Mouse (Mus musculus) G1E (cell line): Measurements from ENCODE around the gene Gm44596.

Source experiments
- CTCF ChIP-seq: IDR thresholded peaks from 2 replicates; pipeline ENCODE4 v1.5.1; 2012; ENCODE audit warnings: low read depth, low read length, inconsistent platforms, mixed read lengths
- GATA1 ChIP-seq: IDR thresholded peaks from 2 replicates; pipeline ENCODE4 v1.6.1; 2012; ENCODE audit warnings: borderline replicate concordance, low read length, inconsistent platforms, mixed read lengths

DNA sequence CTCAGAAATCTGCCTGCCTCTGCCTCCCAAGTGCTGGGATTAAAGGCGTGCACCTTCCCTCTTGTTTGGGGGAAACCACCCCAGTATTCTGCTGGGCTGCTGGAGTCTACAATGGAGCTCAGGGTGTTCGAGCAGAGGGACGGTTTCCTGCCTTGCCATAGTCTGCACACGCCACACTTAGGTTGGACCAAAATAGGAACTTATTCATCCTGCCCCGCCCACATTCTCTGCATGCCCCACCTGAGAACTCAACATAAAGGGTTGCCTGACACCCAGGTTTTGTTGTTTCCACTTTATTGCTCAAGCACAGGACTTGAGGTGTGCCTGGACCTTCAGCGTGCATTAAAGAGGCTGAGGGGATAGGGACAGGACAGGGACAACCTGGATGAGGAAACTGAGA, 54.5 kb downstream of the Gm44596 start:
- TF ChIP-seq CTCF (no peak), GATA1 (no peak)
